Mouse (Mus musculus) ES-E14 (cell line): Measurements from ENCODE around the gene Apol6.

ENCODE experiments used
- CHD2 ChIP-seq: IDR thresholded peaks from 2 replicates; pipeline ENCODE4 v1.6.1; 2014; ENCODE audit warnings: mild to moderate bottlenecking, low read depth, low read length, inconsistent platforms
- MAFK ChIP-seq: IDR thresholded peaks from 2 replicates; pipeline ENCODE4 v1.6.1; 2014; ENCODE audit warnings: mild to moderate bottlenecking, low read depth, low read length, inconsistent platforms; ENCODE audit not compliant: insufficient read depth
- ZNF384 ChIP-seq: IDR thresholded peaks from 2 replicates; pipeline ENCODE4 v1.6.1; 2012; ENCODE audit warnings: low read depth, low read length, inconsistent platforms

- no peak for TF ChIP-seq ZNF384
- TF ChIP-seq CHD2 = no peak
- no peak for TF ChIP-seq MAFK
Observed at GRCm38 (mm10) chr15:77071501-77071900, 27.0 kb downstream of the Apol6 start.
